Comparison of ENCODE assay signal across 9 mouse cellular contexts in genomic region chr6:115313235-115313738, GRCm38 (mm10). TPM values are rescaled to one million over a fixed set of nuclear protein-coding genes. Genes with fewer than 3 reads are reported as not detected.
DNase-seq lines count a peak whose midpoint lies in the region; ATAC-seq lines count a peak whose summit lies in the region.
"Had no signal": no experiment of that assay in that cellular context is flagged by ENCODE, and none has a peak within 500 bp of the region (broad histone marks: within the 10 kb centered on the region; RNA-seq: fewer than 3 reads in every experiment).

No protein-coding gene starts in this region.

- H3K27me3 ChIP-seq in intestine, embryonic 15.5 days (replicated peaks) = no peaks in the 10 kb centered on the region

- no peak overlapping the region for H3K4me3 ChIP-seq in intestine, embryonic 15.5 days (replicated peaks)

- 0 out of 2 replicates have a peak overlapping the region, but pooled peaks have one; percentile 19 for H3K27ac ChIP-seq in intestine, embryonic 15.5 days

- 53% methylated on average over 9 of the region's 9 CpGs for WGBS in intestine, embryonic 15.5 days

- no peaks in the 10 kb centered on the region for H3K9me3 ChIP-seq in intestine, embryonic 15.5 days

- 0 out of 2 replicates have a peak overlapping the region, but pooled peaks have one; percentile 6 for H3K4me2 ChIP-seq in intestine, embryonic 15.5 days (replicated peaks)

- 0 out of 2 replicates have a peak, but pooled peaks cover 4% of the 10 kb centered on the region for H3K4me1 ChIP-seq in intestine, embryonic 15.5 days (replicated peaks)

- DNase-seq in frontal cortex, postnatal 25 days (ENCODE audit: low spot score in 2 of 2) = no peak
- peak; percentile 66 for DNase-seq in right cerebral cortex, adult 18-20 months
- no peak for DNase-seq in right cerebral cortex, postnatal 14 days
- peak; percentile 65 for DNase-seq in telencephalon, adult 2 months (ENCODE audit: low read depth, low spot score)
- no peak for DNase-seq in kidney, adult 18-20 months
- DNase-seq in B cell, adult 2 months = no peak

- no peak overlapping the region for H3K9ac ChIP-seq in intestine, embryonic 15.5 days

- no peaks in the 10 kb centered on the region for H3K36me3 ChIP-seq in intestine, embryonic 15.5 days

- peak; percentile 54 for ATAC-seq in frontal cortex, adult (ENCODE audit: low TSS enrichment)
- peak; percentile 51 for ATAC-seq in intestine, embryonic 15.5 days

RNA-seq across cellular contexts. Expression of gene Pparg, which starts 47.5 kb away (rescaled TPM):
- 15.5 and 17.9 TPM in 2 replicates for polyA plus RNA-seq in intestine, embryonic 15.5 days (2015; fragmentation: Nextera tagmentation; extraction: Ambion mirVana)
- polyA plus RNA-seq: forebrain, embryonic 11.5 days had no signal

Comparison
In these comparisons a context has a peak if more than half of its experiments do, and no peak if none do; other contexts are left out.
1. DNase-seq: peak in right cerebral cortex, adult 18-20 months (single experiment) and telencephalon, adult 2 months (single experiment); none in frontal cortex, postnatal 25 days (0 of 2), right cerebral cortex, postnatal 14 days (single experiment), kidney, adult 18-20 months (single experiment) and B cell, adult 2 months (0 of 2).